Mouse (Mus musculus) CH12.LX (cell line): ENCODE measurements around the gene Arhgef18.

Source experiments
- BHLHE40 ChIP-seq: IDR thresholded peaks from 2 replicates; pipeline ENCODE4 v1.6.1; 2011; ENCODE audit warnings: mild to moderate bottlenecking, low read depth, low read length, improper control_type of control experiment
- CTCF ChIP-seq, 2 experiments: IDR thresholded peaks in 1 of 2; conservative IDR thresholded peaks in 1 of 2; 2 replicates each; pipeline ENCODE4 v1.5.1; 2011 to 2012; ENCODE audit warnings: low read depth in 2 of 2, low read length in 2 of 2, improper control_type of control experiment in 1 of 2, inconsistent platforms in 1 of 2, mild to moderate bottlenecking in 1 of 2, moderate library complexity in 1 of 2
- EP300 ChIP-seq: IDR thresholded peaks from 2 replicates; pipeline ENCODE4 v1.6.1; 2011; ENCODE audit warnings: low read length, improper control_type of control experiment
- IRF4 ChIP-seq: IDR thresholded peaks from 2 replicates; pipeline ENCODE4 v1.6.1; 2014; ENCODE audit warnings: low read depth, mild to moderate bottlenecking, inconsistent platforms, low read length, improper control_type of control experiment
- JUND ChIP-seq: conservative IDR thresholded peaks from 2 replicates; pipeline ENCODE4 v1.6.1; 2011; ENCODE audit warnings: low read depth, low read length, improper control_type of control experiment
- MAX ChIP-seq: IDR thresholded peaks from 2 replicates; pipeline ENCODE4 v1.6.1; 2011; ENCODE audit warnings: low read length, improper control_type of control experiment
- MXI1 ChIP-seq: IDR thresholded peaks from 2 replicates; pipeline ENCODE4 v1.6.1; 2011; ENCODE audit warnings: mild to moderate bottlenecking, low read depth, low read length, improper control_type of control experiment
- NELFE ChIP-seq: IDR thresholded peaks from 2 replicates; pipeline ENCODE4 v1.6.1; 2011; ENCODE audit warnings: low read depth, low read length, improper control_type of control experiment
- PAX5 ChIP-seq: IDR thresholded peaks from 2 replicates; pipeline ENCODE4 v1.6.1; 2012; ENCODE audit warnings: low read length, inconsistent platforms, mixed read lengths
- POLR2AphosphoS2 ChIP-seq: IDR thresholded peaks from 2 replicates; pipeline ENCODE4 v1.6.1; 2011; ENCODE audit warnings: low read depth, low read length, improper control_type of control experiment
- RCOR1 ChIP-seq: conservative IDR thresholded peaks from 2 replicates; pipeline ENCODE4 v1.6.1; 2012; ENCODE audit warnings: low read depth, mild to moderate bottlenecking, inconsistent platforms, low read length, improper control_type of control experiment
- SIN3A ChIP-seq: IDR thresholded peaks from 2 replicates; pipeline ENCODE4 v1.6.1; 2012; ENCODE audit warnings: low read length, improper control_type of control experiment, inconsistent platforms
- SMC3 ChIP-seq: IDR thresholded peaks from 2 replicates; pipeline ENCODE4 v1.6.1; 2011; ENCODE audit warnings: low read depth, low read length, improper control_type of control experiment

DNA sequence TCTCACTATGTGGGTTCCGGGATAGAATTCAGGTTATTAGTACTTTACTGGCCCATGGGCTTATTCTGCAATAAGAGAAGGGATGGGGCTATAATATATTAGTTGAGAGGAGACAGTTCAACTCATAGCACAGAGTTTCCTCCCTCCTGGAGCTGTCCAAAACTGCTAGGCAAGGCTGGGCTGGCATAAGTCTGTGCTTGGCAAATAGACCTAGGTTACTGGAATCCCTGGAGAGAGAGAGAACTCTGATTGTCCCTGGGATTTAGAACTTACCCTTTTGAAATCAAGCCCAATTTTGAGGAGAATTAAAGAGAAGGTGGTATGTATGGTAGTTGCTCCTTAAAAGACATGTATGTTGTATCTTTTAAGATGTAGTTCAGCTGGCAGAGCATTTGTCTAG lies 3.3 kb upstream of the Arhgef18 start:
- TF ChIP-seq JUND: no peak
- no peak for TF ChIP-seq SIN3A
- TF ChIP-seq EP300: no peak
- TF ChIP-seq RCOR1: no peak
- TF ChIP-seq POLR2AphosphoS2: no peak
- TF ChIP-seq MAX: no peak
- TF ChIP-seq IRF4: no peak
- no peak for TF ChIP-seq CTCF (conservative IDR thresholded peaks at IDR 0.05 in 1 of 2, IDR thresholded peaks at IDR 0.05 in 1 of 2; ENCODE audit: low read depth in 2 of 2, low read length in 2 of 2)
- no peak for TF ChIP-seq BHLHE40
- no peak for TF ChIP-seq PAX5
- no peak for TF ChIP-seq NELFE
- no peak for TF ChIP-seq MXI1
- TF ChIP-seq SMC3: no peak
